Mouse (Mus musculus) embryonic facial prominence, embryonic 12.5 days (tissue): ENCODE data around the gene Hibadh. TPM values are rescaled to one million over a fixed set of nuclear protein-coding genes. Genes with fewer than 3 reads are reported as not detected.
"Not testable (repeated sequence)": the region's sequence is repeated elsewhere in the genome, so short reads cannot be mapped to it uniquely, and the experiment has no call there.

ENCODE experiments used
- ATAC-seq: fragments of 200-750 bp; cut with Nextera tagmentation; 2 replicates; pipeline ENCODE4 v1.8.0; 2017; ENCODE audit not compliant: insufficient number of reproducible peaks, insufficient read depth, low FRiP score, low TSS enrichment
- H3K27ac ChIP-seq: fragments of 300-500 bp; sonication (generic); 2 replicates; pipeline ENCODE4 v1.5.1; 2016; ENCODE audit warnings: mild to moderate bottlenecking
- H3K27me3 ChIP-seq: fragments of 300-500 bp; sonication (generic); 2 replicates; pipeline ENCODE4 v1.6.1; 2016; ENCODE audit warnings: mild to moderate bottlenecking, moderate library complexity
- H3K36me3 ChIP-seq: fragments of 300-500 bp; sonication (generic); 2 replicates; pipeline ENCODE4 v1.6.1; 2016; ENCODE audit warnings: mild to moderate bottlenecking
- H3K4me1 ChIP-seq: fragments of 300-500 bp; sonication (generic); 2 replicates; pipeline ENCODE4 v1.6.1; 2016
- H3K4me2 ChIP-seq: fragments of 300-500 bp; sonication (generic); replicated peaks from 2 replicates; pipeline ENCODE4 v1.6.1; 2016; ENCODE audit warnings: mild to moderate bottlenecking, moderate library complexity
- H3K4me3 ChIP-seq: fragments of 300-500 bp; sonication (generic); 2 replicates; pipeline ENCODE4 v1.5.1; 2016; ENCODE audit warnings: mild to moderate bottlenecking
- H3K9ac ChIP-seq: fragments of 300-500 bp; sonication (generic); 2 replicates; pipeline ENCODE4 v1.6.1; 2016; ENCODE audit warnings: mild to moderate bottlenecking, moderate library complexity
- H3K9me3 ChIP-seq: fragments of 300-500 bp; sonication (generic); 2 replicates; pipeline ENCODE4 v1.6.1; 2016; ENCODE audit warnings: mild to moderate bottlenecking, moderate library complexity
- WGBS: fragments of 180-500 bp; shearing (Covaris S2); methylation state at CpG from one replicate; pipeline ENCODE4 v1.1.7; 2016; 5-methylcytosine and 5-hydroxymethylcytosine counted together
- polyA plus RNA-seq: library from polyadenylated mRNA; unstranded; fragments of >200 nt; fragmentation: Nextera tagmentation; extraction: Ambion mirVana; gene quantifications from 2 replicates; pipeline ENCODE4 v1.2.1, GENCODE M21; 2016

Gene Hibadh
- polyA plus RNA-seq, result 77.1 and 79.8 TPM in 2 replicates

DNA sequence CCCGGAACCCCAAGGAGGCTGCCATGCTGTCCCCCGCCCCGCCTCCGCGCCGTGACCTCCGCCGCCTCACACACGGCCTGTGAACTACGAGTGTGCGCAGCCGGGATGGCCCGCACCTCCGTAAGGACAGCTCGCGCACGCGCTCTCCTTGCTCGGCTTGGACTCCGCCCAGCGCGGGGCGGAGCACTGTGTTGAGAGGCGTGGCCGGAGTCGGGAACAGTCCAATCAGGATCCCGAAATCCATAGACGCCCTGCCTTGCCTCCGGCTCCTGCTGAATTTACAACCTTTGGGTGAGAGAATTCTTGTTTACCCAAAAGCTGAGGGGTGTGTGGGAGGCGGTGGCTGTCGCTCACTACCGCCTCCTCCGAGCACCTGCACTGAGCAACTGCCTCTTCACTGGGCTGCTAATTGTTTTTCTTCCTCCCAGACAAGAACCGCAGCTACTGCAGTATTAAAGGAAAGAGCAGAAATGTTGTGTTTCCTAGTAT lies at the start of gene Hibadh:
Gene Hibadh, minus strand, starts transcription at position 166 of the 489 bp plus-strand sequence.
- peak; percentile 99 for ATAC-seq

DNA sequence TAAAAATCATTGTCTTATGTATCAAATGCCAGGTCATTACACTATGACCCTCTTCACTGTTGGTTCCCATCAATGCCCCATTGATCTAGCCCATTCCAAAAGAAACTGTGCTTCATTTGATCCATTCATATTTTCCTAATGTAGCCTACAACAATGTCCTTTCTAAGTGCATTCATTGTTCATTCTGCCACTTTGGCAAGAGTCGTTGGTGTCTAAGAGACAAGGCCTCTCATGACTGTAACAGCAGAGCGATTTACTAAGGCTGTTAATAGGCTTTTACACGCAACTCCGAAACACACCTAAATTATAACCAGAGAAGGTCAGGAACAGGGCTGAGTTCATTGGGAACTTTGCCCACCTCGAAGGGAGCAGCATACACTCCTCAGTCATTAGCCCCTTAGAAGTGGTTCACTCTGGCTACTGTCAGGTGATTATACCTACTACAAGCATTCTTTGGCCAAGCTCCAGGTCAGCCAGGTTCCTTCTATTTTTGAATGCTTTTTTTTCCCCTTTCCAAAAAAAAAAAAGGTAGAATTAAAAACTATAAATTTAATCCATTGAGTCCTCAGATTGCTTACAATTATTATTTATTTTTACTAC lies 46.8 kb upstream of the Hibadh start:
- Histone ChIP-seq H3K4me1 (no peaks in the 10 kb centered on the region), H3K9me3 (no peaks in the 10 kb centered on the region), H3K4me3 (no peak overlapping the region), H3K27ac (no peak overlapping the region), H3K9ac (no peak overlapping the region), H3K27me3 (no peaks in the 10 kb centered on the region), H3K4me2 (no peak overlapping the region), H3K36me3 (no peaks in the 10 kb centered on the region)
- ATAC-seq, result no peak
- 67% methylated on average over 5 of the region's 5 CpGs for WGBS

More for the DNA sequence above, at the start of gene Hibadh:
- Histone ChIP-seq H3K4me1 (peaks cover 6% of the 10 kb centered on the region; the same call in 1 of the 2 replicates), H3K36me3 (no peaks in the 10 kb centered on the region), H3K9ac (peak within 1 kb of the TSS; percentile 86), H3K27me3 (no peaks in the 10 kb centered on the region), H3K9me3 (no peaks in the 10 kb centered on the region), H3K4me2 (peak within 1 kb of the TSS; percentile 80), H3K27ac (peak within 1 kb of the TSS; percentile 59), H3K4me3 (peak within 1 kb of the TSS; percentile 77)
- under 1% methylated on average over 34 of the region's 34 CpGs for WGBS

DNA sequence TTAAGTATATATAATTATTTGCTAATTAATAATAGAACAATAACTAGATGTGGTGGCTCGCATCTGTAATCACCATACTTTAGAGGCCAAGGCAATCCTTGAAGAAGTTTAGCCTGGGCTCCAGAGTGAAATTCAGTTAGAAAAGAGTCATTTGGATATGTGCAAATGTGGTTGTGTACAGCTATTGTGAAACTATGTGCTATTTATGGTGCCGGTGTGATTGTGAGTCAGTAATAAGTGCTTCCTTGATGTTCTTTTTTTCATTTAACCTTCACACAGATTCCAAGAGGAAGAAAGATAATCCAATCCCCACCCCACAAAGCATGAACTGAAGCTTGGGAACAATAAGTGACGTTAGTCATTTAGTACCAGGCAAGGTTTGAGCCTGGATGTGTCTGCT lies 42.4 kb upstream of the Hibadh start:
- Histone ChIP-seq H3K4me2 (no peak overlapping the region), H3K27ac (no peak overlapping the region), H3K27me3 (no peaks in the 10 kb centered on the region), H3K9me3 (no peaks in the 10 kb centered on the region), H3K36me3 (no peaks in the 10 kb centered on the region), H3K4me1 (no peaks in the 10 kb centered on the region), H3K9ac (no peak overlapping the region), H3K4me3 (no peak overlapping the region)
- 83% methylated on average over 3 of the region's 3 CpGs for WGBS
- no peak for ATAC-seq

DNA sequence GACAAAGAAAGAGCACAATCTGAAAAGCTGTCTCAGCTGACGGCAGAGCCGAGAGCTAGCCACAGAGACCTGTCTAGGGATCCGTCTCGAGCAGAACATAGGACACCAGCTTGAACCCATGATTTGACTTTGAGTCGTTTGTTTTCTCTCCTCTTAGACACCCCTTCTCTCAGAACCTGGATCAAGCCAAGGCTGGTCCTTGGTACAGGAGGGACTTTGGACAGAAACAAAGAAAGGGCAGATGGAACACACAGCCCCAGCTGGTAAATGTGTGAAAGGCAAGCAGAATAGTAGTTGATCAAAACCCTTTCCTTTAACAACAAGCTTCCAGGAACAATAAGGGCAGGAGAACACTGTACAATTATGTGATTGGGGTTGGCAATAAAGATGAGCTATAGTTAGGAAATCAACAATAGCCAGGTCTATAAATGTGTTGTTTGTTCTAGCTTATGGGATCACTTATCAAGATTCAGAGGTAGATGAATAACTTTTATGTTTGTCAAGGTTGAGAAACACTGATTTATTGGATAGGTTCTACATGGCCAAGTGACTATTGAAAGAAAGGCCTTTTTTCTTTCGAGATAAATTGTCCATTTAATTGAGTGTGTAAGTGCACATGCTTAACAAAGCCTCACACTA lies 41.8 kb upstream of the Hibadh start:
- no peak overlapping the region for H3K4me2 ChIP-seq
- no peak overlapping the region for H3K27ac ChIP-seq
- H3K9ac ChIP-seq, result no peak overlapping the region
- H3K9me3 ChIP-seq, result no peaks in the 10 kb centered on the region
- ATAC-seq, result no peak
- 82% methylated on average over 6 of the region's 6 CpGs for WGBS
- H3K4me1 ChIP-seq, result no peaks in the 10 kb centered on the region
- H3K36me3 ChIP-seq, result no peaks in the 10 kb centered on the region
- H3K4me3 ChIP-seq, result no peak overlapping the region
- H3K27me3 ChIP-seq, result no peaks in the 10 kb centered on the region

DNA sequence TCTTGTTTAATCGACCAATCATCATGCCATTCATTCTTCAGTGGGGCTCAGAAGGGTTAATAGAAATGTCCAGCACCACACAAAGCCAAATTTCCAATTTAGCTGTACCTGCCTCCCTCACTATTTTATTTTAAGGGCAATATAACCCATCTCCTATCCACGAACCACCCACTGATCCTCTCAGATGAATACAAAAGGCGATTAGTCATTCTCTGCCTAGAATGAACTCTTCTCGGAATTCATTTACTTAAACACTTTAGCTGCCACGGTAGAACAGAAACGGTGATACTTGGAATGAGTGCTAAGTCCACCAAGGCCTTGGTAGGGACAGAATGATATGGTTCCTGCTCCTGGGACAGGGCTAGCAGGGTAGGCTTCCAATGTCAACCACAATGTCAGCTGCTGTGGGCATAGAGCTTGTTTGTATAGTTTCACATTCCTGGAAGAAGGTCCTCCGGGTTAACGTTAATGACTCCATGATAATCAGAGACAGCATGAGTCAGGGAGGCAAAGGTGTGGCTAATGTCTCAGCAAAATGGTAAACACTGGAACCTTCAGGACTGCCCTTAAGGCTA lies 40.4 kb upstream of the Hibadh start:
- H3K4me2 ChIP-seq, result no peak overlapping the region
- no peaks in the 10 kb centered on the region for H3K4me1 ChIP-seq
- no peaks in the 10 kb centered on the region for H3K27me3 ChIP-seq
- H3K9me3 ChIP-seq, result no peaks in the 10 kb centered on the region
- H3K36me3 ChIP-seq, result no peaks in the 10 kb centered on the region
- no peak for ATAC-seq
- no peak overlapping the region for H3K27ac ChIP-seq
- H3K9ac ChIP-seq, result no peak overlapping the region
- WGBS, result 55% methylated on average over 8 of the region's 8 CpGs
- no peak overlapping the region for H3K4me3 ChIP-seq

DNA sequence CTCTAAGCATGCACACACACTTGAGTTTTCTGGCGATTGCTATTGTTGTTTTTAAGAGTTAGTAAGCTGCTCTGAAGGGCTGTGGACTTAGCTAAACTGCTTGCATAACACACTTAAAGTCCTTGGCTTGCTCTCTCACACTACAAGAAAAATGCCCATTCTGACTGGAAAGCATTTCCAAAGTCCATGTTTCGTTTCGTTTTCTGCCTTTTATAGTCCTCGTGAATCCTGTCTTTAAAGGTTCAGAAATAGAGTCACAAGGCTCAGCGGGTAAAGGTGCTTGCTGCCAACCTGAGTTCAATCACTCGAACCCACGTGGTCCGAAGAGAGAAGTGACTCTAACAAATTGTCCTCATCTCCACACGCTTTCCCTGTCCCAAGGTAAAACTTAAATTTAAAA lies 39.4 kb upstream of the Hibadh start:
- 86% methylated on average over 9 of the region's 9 CpGs for WGBS
- no peak overlapping the region for H3K27ac ChIP-seq
- ATAC-seq, result no peak
- no peaks in the 10 kb centered on the region for H3K36me3 ChIP-seq
- no peak overlapping the region for H3K4me3 ChIP-seq
- H3K9me3 ChIP-seq, result no peaks in the 10 kb centered on the region
- H3K4me1 ChIP-seq, result no peaks in the 10 kb centered on the region
- H3K9ac ChIP-seq, result no peak overlapping the region
- 0 out of 2 replicates have a peak, but pooled peaks cover under 1% of the 10 kb centered on the region for H3K27me3 ChIP-seq
- H3K4me2 ChIP-seq, result no peak overlapping the region

DNA sequence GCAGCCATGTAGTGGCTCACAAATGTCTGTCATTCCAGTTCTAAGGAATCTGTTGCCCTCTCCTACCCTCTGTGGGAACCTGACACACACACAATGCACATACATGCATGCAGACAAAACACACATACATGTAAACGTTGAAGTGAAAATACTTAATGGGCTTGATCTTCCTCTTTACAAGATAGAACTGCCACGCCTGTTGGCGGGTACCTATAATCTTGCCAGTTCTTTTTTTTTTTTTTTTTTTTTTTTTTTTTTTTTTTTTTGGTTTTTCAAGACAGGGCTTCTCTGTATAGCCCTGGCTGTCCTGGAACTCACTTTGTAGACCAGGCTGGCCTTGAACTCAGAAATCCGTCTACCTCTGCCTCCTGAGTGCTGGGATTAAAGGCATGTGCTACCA lies 37.3 kb upstream of the Hibadh start:
- not testable (repeated sequence) for H3K4me1 ChIP-seq, H3K9me3 ChIP-seq, H3K27ac ChIP-seq, ATAC-seq, H3K9ac ChIP-seq, H3K36me3 ChIP-seq, H3K4me2 ChIP-seq, H3K27me3 ChIP-seq, H3K4me3 ChIP-seq
- WGBS, result 82% methylated on average over 4 of the region's 4 CpGs

DNA sequence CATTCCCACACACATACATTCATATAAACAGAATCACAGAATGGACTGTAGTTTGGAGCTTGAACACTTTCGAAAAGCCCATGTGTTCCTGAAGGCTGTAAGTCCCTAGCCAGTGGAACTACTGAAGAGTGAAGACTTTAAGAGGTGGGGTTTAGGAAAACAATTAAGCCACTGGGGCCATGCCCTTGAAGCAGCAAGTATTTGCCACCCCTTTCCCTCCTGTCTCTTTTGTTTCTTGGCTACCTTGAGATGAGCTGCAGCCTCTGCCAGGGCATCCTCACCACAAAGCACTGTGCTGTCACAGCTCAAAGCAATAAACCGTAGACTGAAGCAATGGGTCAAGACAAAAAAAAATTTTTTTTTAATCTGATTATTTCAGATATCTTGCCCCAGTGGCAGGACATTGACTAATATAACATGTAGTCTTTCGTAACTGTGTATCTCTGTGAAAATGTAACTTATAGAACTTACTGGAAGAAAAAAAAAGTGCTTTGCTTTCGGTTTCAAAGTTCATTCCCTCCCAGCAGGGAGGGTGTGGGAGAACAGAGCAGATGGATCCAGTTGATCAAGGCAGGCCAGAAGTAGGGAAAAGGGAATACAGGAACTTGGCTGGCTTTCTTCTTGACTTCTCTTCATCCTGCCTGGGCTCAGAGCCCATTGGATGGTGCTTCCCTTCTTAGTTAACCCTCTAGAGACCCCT lies 35.2 kb upstream of the Hibadh start:
- H3K4me2 ChIP-seq, result no peak overlapping the region
- 77% methylated on average over 4 of the region's 4 CpGs for WGBS
- no peaks in the 10 kb centered on the region for H3K9me3 ChIP-seq
- no peak overlapping the region for H3K9ac ChIP-seq
- H3K4me1 ChIP-seq, result no peaks in the 10 kb centered on the region
- no peaks in the 10 kb centered on the region for H3K36me3 ChIP-seq
- H3K27me3 ChIP-seq, result 0 out of 2 replicates have a peak, but pooled peaks cover 4% of the 10 kb centered on the region
- no peak for ATAC-seq
- H3K27ac ChIP-seq, result no peak overlapping the region
- H3K4me3 ChIP-seq, result no peak overlapping the region

DNA sequence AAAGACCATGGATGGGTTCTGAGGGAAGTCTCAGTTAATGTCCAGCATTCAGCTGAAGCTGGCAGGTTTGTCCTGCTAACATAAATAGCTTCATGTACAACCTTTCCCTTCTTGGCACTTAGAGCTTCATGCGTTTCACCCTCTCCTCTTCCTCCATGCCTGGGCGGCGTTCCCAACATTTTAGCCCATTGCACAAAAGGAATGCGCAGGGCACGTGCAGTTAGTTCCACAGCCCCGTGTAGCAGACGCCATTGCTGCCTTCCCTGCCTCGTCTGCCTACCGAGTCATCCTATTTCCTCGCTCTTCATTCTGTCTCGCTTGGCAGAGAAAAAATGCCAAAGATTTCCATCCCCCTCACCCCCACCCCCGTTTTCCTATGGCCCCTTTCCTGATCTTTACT lies 34.4 kb upstream of the Hibadh start:
- no peak for ATAC-seq
- H3K36me3 ChIP-seq, result no peaks in the 10 kb centered on the region
- H3K27me3 ChIP-seq, result 0 out of 2 replicates have a peak, but pooled peaks cover 4% of the 10 kb centered on the region
- H3K27ac ChIP-seq, result no peak overlapping the region
- H3K9me3 ChIP-seq, result no peaks in the 10 kb centered on the region
- no peak overlapping the region for H3K9ac ChIP-seq
- no peaks in the 10 kb centered on the region for H3K4me1 ChIP-seq
- no peak overlapping the region for H3K4me3 ChIP-seq
- H3K4me2 ChIP-seq, result no peak overlapping the region
- WGBS, result 78% methylated on average over 12 of the region's 12 CpGs

DNA sequence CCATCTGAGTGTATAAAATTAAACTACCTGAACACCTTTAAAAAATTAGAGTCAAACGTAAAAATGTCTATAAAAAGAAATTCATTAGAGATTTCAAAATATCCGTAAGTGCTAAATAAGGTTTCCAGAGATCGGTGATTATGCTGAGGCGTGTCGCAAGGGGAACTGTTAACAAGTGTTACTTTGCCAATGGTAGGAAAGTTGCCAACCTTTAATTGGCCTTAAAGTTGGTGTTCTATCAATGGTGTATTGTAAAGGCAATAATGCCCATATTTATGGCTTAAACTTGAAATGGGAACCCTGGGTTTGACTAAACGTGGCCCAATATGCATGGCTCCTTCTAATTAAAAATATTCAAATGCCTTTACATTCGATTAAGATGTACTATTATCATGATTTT lies 33.5 kb upstream of the Hibadh start:
- ATAC-seq, result no peak
- Histone ChIP-seq H3K4me3 (no peak overlapping the region), H3K4me2 (no peak overlapping the region), H3K9ac (no peak overlapping the region), H3K36me3 (no peaks in the 10 kb centered on the region), H3K27ac (no peak overlapping the region), H3K4me1 (no peaks in the 10 kb centered on the region), H3K27me3 (0 out of 2 replicates have a peak, but pooled peaks cover 4% of the 10 kb centered on the region), H3K9me3 (no peaks in the 10 kb centered on the region)
- WGBS, result 87% methylated on average over 7 of the region's 7 CpGs

DNA sequence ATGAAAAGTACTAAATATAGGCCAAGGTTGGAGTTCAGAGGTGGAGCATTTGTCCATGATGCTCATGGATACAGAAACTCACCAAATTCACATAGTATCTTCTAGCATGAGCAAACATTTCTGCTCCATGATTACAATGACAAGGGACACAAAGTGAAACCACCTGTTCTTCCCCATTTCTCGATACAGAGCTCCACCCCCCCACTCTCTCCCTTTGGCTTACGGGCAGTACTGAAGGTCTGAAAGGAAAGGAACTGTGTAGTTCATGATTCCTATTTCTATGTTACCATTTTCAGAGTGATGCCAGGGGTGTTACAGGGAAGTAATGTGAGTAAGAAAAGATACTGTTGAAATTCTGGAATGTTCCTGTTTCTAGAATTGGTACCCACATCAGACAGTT lies 32.4 kb upstream of the Hibadh start:
- Histone ChIP-seq H3K27ac (no peak overlapping the region), H3K4me2 (no peak overlapping the region), H3K4me3 (no peak overlapping the region), H3K9me3 (no peaks in the 10 kb centered on the region), H3K9ac (no peak overlapping the region), H3K4me1 (no peaks in the 10 kb centered on the region), H3K36me3 (no peaks in the 10 kb centered on the region), H3K27me3 (0 out of 2 replicates have a peak, but pooled peaks cover 4% of the 10 kb centered on the region)
- WGBS, result 44% methylated on average over 2 of the region's 2 CpGs
- ATAC-seq, result no peak
